Mouse (Mus musculus) spleen, postnatal 4 days (tissue): ENCODE results near the gene Mfsd6l.

Source experiments
- DNase-seq, 2 experiments: peaks; one replicate each; pipeline ENCODE4 v3.0.0; 2022; ENCODE audit warnings: low spot score in 2 of 2

The Mfsd6l gene

GRCm38 (mm10) chr11:68553981-68554471 lies 2.0 kb upstream of the Mfsd6l start:
- peak; percentile 47 to 79 for DNase-seq

- DNase-seq: no peak
Measured at GRCm38 (mm10) chr11:68559546-68559945, 3.6 kb downstream of the Mfsd6l start.

- DNase-seq: no peak
Measured at GRCm38 (mm10) chr11:68561957-68562950, 6.3 kb downstream of the Mfsd6l start.

DNA sequence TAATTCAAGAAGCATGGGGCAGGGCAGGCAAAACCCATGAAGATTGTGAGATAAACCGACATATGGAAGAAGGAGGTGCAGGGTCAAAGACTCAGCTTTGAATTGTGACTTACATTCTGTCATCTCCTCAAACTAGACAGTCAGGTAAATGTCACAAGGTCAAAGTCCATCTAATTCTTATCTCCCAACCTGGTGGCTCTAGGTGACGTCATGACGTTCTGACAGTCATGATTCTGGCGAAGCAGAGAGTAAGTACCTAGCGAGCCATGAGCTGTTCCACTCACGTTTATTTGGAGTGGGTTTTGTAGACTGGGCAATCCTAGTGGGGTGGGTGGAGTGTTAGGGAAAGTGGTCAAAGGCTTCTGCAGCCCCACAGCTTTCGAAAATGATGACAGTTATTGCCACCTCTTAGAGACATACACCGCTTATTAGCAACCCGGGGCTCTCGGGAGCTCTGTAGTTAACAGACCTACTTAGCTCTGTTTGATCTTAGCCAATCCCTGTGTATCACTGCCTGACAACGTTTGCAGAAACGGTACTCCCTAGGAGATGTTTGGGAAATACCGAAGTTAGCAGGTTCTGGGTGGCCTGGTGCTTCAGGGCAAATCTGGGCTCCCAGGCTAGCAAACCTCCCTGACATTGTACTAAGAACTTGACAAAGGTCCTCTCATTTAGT lies 8.5 kb downstream of the Mfsd6l start:
- no peak for DNase-seq

- DNase-seq: no peak
Measured at GRCm38 (mm10) chr11:68565032-68565429, 9.0 kb downstream of the Mfsd6l start.

- peak in 1 of 2 experiments; percentile 35 for DNase-seq
Measured at GRCm38 (mm10) chr11:68566447-68567059, 10.6 kb downstream of the Mfsd6l start.

- DNase-seq: no peak
Measured at GRCm38 (mm10) chr11:68570861-68571260, 14.9 kb downstream of the Mfsd6l start.

DNA sequence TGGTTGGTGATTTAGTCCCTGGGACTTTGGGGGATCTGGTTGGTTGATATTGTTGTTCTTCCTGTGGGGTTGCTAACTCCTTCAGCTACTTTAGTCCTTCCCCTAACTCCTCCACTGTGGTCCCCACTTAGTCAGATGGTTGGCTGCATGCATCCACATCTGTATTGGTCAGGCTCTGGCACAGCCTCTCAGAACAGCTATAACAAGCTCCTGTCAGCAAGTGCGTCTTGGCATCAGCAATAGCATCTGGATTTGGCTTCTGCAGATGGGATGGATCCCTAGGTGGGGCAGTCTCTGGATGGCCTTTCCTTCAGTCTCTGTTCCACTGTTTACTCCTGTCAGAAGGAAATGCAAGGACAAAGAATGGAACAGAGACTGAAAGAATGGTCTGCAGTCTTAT lies 21.1 kb downstream of the Mfsd6l start:
- no peak for DNase-seq

DNA sequence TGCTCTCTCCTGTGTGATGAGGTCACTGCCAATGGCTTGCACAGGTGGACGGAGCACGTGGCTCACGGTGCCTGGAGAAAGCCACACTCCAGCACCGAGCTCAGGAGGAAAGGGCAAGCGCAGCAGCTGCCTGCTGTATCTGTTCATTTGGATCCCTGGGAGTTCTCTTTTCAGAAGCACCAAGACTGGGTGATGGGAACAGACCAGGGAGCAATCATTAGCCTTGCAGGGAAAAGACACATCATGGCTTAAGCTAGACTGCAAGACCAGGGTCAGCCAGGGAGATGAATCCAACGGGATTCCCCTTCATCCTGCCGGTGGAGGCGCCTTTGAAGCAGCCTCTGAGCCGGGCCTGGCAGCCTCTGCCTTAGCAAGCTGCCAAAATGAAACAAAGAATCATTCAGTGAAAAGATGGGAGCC lies 23.5 kb downstream of the Mfsd6l start:
- no peak for DNase-seq

DNA sequence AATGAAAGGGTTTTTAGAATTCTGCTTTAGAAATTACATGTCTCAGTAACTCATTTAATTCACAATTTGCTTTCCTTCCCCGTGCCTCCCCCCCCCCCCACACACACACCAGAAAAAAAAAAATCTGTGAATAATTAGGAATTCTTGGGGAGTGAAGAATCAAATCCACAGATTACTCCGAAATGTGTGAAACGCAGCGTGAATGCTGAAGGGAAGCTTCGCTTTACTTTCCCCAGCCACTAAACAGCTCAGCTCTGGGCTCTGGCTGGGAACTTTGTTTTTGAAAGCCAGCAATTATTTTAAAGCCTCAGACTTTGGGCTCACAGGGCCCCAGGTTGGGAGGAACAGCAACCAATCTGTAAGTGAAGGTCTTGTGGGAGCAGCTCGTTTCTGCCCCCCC lies 24.6 kb downstream of the Mfsd6l start:
- no peak for DNase-seq

DNA sequence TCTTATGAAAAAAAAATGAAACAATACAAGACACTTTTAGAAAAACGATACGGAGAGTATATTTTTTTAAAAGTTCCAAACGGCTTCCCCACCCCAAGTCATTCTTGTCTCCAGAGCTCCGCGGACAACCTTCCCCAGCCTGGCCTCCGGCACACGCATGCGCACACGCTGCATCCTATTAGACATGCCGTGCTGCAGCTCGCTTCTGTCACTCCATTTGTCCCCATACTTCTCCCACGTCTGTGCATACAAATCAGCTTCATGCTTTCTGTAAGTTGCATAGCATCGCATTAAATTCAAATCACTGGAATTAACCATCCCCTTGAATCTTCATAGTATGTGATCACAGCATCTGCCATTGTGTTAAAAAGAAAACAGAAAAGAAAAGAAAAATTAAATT lies 27.2 kb downstream of the Mfsd6l start:
- DNase-seq: no peak

DNA sequence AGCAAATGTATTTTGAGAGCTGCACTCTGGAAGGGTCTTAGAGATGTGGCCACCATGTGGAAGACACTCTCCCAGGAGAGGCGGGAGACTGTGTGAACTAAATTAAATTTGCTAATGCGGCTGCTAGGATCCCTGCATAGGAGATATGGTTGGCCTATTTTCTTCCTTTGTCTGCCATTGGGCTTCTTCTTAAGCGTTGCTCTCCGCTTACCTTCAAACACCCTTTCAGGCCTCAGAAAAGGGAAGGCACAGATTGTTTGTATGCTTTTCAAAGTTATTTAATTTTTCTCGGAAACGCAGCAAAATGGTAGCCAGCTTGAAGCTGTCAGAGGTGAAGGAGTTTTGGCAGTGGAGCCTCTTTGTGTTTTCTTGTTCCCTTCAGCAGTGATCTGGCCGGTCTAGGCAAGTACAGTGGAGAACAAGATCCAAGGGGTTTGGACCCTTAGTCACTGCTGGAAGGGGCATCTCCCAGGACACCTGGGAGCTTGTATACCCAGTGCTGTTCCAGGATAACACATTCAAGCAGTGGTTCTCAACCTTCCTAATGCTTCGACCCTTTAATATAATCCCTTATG lies 28.0 kb downstream of the Mfsd6l start:
- no peak for DNase-seq

DNA sequence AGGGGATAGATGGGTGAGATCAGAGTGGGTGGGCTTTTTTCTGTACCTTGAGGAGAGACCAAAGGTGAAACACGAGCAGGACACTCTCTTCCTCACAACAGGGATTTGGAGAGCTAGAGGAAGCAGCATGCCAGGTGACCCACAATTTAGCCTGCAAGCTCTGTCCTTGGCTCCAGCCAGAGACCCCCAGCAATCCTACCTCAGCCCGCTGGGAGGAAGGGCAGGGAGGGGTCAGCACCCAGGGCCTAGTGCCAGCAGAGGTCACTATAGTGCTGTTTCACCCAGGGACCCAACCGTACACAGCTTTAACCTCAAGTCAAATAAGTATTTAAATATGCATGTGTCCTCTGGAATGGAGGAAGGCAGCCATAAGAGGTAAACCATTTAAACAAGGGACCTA lies 29.9 kb downstream of the Mfsd6l start:
- no peak for DNase-seq

- DNase-seq: no peak
Measured at GRCm38 (mm10) chr11:68586721-68587120, 30.7 kb downstream of the Mfsd6l start, which contains the start of gene Ccdc42. Gene Ccdc42, plus strand, starts transcription at chr11:68587021.

GRCm38 (mm10) chr11:68589055-68589809 lies 33.2 kb downstream of the Mfsd6l start:
- peak; percentile 64 to 87 for DNase-seq

DNA sequence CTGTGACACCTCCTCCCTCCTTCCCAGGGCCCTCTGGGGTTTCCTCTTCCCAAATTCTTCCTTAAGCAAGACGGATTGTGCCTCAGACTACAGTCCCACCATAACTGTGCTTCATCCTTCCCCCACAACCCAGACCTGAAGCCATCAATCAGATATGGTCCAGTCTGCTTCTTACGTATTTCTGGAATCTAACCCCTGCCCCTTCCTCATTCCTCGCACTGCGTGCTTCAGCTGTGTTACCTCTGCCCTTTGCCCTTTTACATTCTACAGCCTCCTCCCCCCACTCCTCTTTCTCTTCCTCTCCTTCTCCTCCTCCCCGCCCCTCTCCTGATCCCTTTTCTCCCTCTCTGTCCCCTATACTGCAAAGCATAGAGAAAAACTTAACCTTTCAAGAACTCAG lies 35.7 kb downstream of the Mfsd6l start:
- no peak for DNase-seq

DNA sequence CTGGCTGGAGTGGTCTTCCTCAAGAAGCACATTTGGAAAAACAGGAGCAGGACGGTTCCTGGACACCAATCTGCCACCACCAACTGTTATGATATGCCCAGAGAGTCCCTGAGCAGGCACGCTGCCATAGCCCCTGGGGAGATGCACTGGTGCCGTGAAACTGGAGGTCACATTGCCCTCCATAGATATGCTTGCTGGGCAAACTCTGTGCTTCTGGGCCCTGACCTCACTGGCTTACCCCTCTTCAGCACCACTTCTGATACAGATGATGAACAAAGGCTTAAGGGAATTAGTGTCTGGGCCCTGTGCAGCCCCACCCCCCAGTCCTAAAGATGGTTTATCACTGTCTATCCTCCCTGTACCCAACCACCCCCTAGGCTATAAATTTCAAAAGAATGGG lies 37.3 kb downstream of the Mfsd6l start:
- DNase-seq: no peak

GRCm38 (mm10) chr11:68597912-68598311 lies 41.9 kb downstream of the Mfsd6l start:
- no peak for DNase-seq

GRCm38 (mm10) chr11:68600551-68601021 lies 44.6 kb downstream of the Mfsd6l start:
- DNase-seq: no peak

GRCm38 (mm10) chr11:68601486-68601991 lies 45.6 kb downstream of the Mfsd6l start:
- no peak for DNase-seq
